Mouse (Mus musculus): ENCODE data around the gene Bcl2l11. TPM values are rescaled to one million over a fixed set of nuclear protein-coding genes. Genes with fewer than 3 reads are reported as not detected.
"Not testable (repeated sequence)": the region's sequence is repeated elsewhere in the genome, so short reads cannot be mapped to it uniquely, and the experiment has no call there.

Bcl2l11 gene
- 10 to 100 TPM; 16.5 to 19.7 TPM for total RNA-seq (2021)
- long read RNA-seq, experiment 1, full-length matches to known transcripts, result 2 of 12 reads
- long read RNA-seq, experiment 1, partial matches to known transcripts, result 3 of 12 reads
- long read RNA-seq, experiment 1, other reads (novel, unspliced or antisense), result 7 of 12 reads
- long read RNA-seq, experiment 2, partial matches to known transcripts, result 0 of 7 reads
- long read RNA-seq, experiment 2, other reads (novel, unspliced or antisense), result 7 of 7 reads

DNA sequence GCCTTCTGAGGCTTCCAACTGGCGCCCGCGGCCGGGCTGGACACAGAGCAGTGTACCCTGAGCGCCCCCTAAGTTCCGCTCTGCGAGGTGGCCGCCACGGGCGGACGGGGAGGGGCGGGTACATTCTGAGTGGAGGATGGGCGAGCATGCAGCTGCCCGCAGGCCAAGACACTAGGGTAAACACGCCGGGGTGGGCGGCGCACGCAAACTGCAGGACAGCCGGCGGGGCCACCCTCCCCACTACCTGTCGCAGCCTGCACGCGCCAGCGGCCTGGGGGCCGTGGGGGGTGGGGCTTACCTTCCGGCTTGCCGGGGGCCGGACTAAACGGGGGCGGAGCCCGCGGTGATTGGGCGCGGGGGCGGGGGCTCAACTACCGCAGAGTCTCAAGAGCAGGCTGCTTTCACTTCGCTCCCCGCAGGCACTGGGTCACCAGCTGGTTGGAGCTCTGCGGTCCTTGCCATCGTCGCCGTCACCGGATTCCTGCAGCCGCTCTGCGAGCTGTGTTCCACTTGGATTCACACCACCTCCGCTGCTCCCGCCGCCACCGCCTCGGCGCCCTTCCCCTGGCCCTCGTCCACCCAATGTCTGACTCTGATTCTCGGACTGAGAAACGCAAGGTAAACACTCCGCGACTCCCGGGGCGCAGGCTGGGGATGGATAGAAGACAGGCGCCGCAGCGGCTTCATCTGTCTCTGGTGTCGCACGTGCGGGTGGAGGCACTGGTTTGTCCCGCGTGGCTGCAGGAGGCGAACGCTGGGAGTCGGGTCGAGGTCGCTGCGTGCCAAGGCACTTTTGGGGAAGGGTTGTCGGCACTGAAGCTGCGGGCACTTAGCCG lies at the start of gene Bcl2l11:
Bcl2l11 (plus strand) TSS at position 404 of the 836 bp plus-strand sequence.
- intact Hi-C loops (cut with DNase I), result loop anchor here (2.0 to 5.0 kb wide), 3 partner anchors 51 to 447 kb away; no protein-coding TSS in a partner anchor
- DNase-seq, result peak; percentile 97 to 98

- intact Hi-C loops (cut with DNase I), result loop anchor here (2.0 to 5.0 kb wide), 2 partner anchors 45 to 500 kb away; no protein-coding TSS in a partner anchor
Measured at GRCm38 (mm10) chr2:128076936-128077335, 48.9 kb upstream of the Bcl2l11 start.

GRCm38 (mm10) chr2:128078859-128079258 lies 47.0 kb upstream of the Bcl2l11 start:
- DNase-seq, result peak; percentile 26 to 56
- intact Hi-C loops (cut with DNase I), result loop anchor here (1.0 to 5.0 kb wide), 2 partner anchors 43 to 317 kb away; no protein-coding TSS in a partner anchor

More at GRCm38 (mm10) chr2:128076936-128077335, 48.9 kb upstream of the Bcl2l11 start:
- no peak for DNase-seq

DNA sequence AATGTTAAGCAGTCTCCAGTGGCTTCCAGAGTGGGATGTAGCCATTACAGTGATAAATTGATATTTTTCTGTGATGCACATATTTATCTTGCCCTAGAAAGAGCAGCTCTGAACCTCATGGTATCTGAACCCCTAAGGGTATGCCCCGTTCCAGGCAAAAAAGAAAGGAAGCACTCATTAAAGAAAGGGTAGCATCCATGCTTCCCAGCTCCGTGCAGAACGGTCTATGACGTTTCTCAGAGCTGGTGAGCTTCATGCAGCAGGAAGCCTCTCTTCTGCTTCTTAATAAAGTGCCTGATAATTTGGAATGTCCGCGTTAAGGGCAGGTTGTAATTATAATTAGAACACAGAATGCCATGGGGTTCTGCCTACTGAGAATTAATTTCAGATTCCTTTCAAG lies 46.5 kb upstream of the Bcl2l11 start:
- intact Hi-C loops (cut with DNase I), result loop anchor here (1.0 to 5.0 kb wide), 2 partner anchors 43 to 317 kb away; no protein-coding TSS in a partner anchor
- DNase-seq, result no peak

DNA sequence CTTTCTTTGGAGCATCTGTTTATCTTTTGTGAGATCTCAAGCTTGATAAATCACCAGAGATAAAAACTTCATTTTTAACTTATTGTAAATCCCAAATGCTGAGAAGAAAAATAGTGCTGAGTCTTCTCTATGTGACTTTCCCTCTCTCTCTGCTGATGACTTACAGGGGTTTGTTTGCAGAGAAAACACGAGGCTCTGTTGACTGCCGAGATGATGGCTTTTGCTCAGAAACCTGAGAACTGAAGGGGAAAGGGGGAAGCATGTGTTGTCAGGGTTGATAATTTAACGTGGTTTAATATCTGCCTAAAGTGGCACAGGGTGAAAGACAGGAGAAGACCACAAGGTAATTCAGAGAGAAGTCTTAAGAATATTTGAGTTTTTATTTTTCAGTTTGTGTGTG lies 42.0 kb upstream of the Bcl2l11 start:
- intact Hi-C loops (cut with DNase I), result no loop called here
- no peak for DNase-seq

- DNase-seq, result no peak
- intact Hi-C loops (cut with DNase I), result no loop called here
Measured at GRCm38 (mm10) chr2:128084607-128085006, 41.2 kb upstream of the Bcl2l11 start.

GRCm38 (mm10) chr2:128085481-128085880 lies 40.4 kb upstream of the Bcl2l11 start:
- intact Hi-C loops (cut with DNase I), result no loop called here
- DNase-seq, result no peak

DNA sequence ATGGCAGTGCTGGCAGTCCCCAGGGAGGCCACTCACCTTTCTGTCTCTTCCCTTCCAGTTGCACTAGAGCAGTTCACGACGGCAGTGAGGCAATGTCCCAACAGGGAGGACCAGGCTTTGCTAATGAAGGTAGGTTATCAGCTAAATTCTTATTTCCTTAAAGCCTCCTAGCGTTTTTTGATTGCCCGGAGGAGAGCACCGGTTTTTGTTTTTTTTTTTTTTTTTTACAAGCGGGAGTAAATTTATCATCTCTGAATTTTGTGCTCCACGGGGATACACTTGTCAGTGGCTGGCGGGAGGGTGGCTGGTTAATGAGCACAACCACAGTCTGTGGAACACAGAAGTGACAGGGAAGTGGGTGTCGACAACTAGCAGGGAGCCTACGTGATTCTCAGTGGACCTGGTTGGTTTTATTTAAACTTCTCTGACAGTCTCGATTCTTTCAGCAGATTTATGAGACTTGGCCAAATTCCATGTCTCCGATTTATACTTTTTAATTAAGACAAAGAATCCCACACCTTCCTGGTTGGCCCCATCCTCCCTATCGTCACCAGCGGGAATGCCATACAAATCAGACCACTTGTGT lies 39.4 kb upstream of the Bcl2l11 start:
- intact Hi-C loops (cut with DNase I), result no loop called here
- DNase-seq, result no peak

- intact Hi-C loops (cut with DNase I), result no loop called here
- no peak for DNase-seq
Measured at GRCm38 (mm10) chr2:128086996-128087526, 38.8 kb upstream of the Bcl2l11 start.

- DNase-seq, result no peak
- intact Hi-C loops (cut with DNase I), result no loop called here
Measured at GRCm38 (mm10) chr2:128087798-128088545, 37.9 kb upstream of the Bcl2l11 start.

DNA sequence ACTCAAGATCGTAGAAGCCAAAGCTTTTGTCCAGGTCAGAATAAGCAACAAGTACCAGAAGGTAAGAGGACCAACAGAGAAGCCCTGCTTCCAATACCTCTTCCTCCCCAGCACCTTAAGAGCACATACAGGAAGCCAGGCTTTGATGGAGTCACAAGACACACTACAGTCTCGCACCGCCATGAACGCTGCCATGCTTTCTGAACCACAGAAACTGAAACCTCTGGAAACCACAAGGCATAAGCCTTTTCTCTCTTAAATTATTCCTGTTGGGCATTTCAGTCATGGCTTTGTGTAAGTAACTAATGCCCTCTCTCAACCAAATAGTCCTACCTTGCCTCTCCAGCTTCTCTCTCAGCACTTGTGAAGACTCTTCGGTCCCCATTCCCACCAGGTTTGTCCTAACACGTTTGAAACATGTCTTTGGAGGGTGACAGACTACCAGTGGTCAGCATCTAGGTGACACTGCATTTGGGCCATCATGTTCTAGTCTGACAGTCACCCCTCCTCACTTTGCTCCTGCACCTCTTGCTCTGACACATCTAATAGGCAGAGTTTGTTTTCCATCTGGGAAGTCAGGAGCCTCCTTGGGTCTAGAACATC lies 35.5 kb upstream of the Bcl2l11 start:
- intact Hi-C loops (cut with DNase I), result no loop called here
- DNase-seq, result no peak

- intact Hi-C loops (cut with DNase I), result no loop called here
- DNase-seq, result no peak
Measured at GRCm38 (mm10) chr2:128091431-128092369, 34.1 kb upstream of the Bcl2l11 start.

GRCm38 (mm10) chr2:128092451-128092850 lies 33.4 kb upstream of the Bcl2l11 start:
- DNase-seq, result no peak
- intact Hi-C loops (cut with DNase I), result no loop called here

GRCm38 (mm10) chr2:128094196-128094595 lies 31.6 kb upstream of the Bcl2l11 start:
- intact Hi-C loops (cut with DNase I), result no loop called here
- no peak for DNase-seq

DNA sequence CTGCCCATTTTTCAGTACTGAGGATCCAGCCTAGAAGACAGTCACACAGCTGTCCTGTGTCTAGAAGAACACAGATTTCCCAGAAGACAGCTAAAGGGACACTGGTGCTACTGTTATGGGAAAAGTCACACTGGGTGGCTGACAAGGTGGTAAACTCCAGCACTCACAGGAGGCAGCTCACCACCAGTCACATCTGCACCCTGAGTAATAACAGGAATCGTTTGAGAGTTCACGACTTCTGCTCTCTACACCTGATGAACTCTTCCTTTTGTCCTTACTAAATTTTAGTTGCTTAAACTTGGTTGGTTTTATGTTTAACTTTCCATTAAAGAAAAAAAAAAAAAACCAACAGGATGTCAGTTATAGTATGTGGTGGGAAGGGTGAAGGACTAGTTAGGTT lies 31.2 kb upstream of the Bcl2l11 start:
- no peak for DNase-seq
- intact Hi-C loops (cut with DNase I), result no loop called here

DNA sequence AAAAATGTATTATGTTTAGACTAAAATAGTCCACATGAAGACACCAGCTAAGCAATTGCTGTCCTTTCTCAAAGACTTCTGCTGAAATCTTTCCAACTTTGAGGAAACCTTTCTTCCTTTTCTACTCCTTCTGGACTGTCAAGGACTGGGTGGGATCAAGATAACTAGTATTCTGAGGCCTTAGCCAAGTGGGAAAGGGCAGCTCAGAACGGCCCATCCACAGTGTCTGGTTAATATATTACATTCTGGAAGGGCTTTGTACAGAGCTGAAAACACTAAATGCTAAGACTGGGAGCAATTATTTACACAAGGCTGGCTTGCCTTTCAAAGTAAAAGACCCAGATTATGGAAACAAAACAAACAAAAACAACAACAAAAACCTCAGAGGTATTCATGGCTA lies 30.6 kb upstream of the Bcl2l11 start:
- DNase-seq, result no peak
- intact Hi-C loops (cut with DNase I), result no loop called here

GRCm38 (mm10) chr2:128096070-128096469 lies 29.8 kb upstream of the Bcl2l11 start:
- DNase-seq, result no peak
- intact Hi-C loops (cut with DNase I), result no loop called here

DNA sequence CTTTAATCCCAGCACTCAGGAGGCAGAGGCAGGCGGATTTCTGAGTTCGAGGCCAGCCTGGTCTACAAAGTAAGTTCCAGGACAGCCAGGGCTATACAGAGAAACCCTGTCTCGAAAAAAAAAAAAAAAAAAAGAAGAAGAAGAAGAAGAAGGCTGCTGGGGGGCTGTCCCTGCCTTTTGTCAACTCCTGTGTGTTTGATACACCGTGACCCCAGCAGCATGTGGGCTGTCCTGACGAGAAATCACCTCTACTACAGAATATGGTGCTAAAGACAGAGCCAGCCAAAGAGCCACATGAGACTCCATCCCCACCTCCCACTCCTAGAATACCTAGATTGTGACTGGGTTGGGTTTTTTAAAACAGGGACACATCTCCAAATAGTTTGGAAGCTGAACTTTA lies 27.7 kb upstream of the Bcl2l11 start:
- DNase-seq; intact Hi-C loops (cut with DNase I): not testable (repeated sequence)

DNA sequence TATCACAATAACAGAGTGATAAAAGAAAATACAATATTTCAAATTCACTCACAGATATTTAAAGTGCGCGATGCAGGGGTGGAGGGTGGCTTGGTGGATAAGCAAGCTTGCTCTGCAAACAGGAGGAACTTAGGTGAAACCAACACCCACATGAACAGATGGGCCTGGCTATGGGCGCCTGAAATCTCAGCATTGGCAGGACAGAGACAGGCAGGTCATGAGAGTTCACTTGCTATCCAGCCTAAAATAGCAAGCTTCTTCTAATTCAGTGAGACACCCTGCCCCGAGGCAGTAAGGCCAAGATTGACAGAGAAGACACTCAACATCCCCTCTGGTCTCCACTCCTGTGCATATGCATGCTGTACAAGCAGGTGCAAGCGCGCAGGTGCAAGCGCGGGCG lies 23.8 kb upstream of the Bcl2l11 start:
- intact Hi-C loops (cut with DNase I), result no loop called here
- no peak for DNase-seq
